Mouse (Mus musculus): Measurements from ENCODE around the gene Vcan.

Vcan gene

DNA sequence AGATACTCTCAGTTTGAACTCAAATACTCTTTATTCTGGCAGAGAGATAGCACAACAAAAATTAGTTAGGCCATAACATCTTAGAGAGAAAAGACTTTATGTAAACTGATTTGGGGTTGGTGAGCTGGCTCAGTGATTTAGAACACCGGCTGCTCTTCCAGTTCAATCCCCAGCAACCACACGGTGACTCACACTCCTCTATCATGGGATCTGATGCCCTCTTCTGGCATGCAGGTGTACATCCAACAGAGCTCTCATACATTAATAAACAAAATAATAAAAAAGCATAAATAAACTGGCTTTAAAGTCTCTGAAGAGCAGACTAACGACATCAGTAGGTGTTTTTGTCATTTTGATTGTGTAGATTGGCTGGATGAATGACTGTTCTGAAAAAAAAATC is 21.8 kb downstream of the Vcan start:
- DNase-seq (ENCODE audit: low spot score), result no peak

DNA sequence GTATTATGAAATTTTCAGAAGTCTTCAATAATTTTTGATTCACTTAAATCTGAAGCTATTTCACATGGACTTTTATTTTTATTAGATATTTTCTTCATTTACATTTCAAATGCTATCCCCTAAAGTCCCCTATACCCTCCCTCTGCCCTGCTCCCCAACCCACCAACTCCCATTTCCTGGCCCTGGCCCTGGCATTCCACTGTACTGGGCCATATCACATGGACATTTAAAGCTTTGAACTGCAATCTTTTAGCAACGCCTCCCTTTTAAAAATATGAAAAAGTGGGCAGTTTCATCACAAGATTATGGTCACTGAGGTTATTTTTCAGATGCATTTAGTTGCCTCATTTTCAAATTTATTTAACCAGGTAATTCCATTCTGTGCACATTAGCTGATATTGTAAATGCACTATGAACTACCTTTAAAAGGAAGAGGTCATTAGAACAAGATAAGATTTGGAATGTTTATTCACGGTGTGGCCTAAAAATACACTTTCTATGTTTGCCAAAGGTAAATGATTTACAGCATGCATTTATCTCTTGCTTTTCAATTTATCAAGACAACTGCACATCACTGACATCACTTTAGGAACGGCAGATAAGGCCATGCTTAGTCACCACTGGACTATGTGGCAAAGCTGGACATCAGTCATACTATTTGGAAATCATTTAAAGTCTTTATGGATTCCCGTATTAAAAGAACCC is 32.7 kb downstream of the Vcan start:
- DNase-seq (ENCODE audit: low spot score), result no peak

DNA sequence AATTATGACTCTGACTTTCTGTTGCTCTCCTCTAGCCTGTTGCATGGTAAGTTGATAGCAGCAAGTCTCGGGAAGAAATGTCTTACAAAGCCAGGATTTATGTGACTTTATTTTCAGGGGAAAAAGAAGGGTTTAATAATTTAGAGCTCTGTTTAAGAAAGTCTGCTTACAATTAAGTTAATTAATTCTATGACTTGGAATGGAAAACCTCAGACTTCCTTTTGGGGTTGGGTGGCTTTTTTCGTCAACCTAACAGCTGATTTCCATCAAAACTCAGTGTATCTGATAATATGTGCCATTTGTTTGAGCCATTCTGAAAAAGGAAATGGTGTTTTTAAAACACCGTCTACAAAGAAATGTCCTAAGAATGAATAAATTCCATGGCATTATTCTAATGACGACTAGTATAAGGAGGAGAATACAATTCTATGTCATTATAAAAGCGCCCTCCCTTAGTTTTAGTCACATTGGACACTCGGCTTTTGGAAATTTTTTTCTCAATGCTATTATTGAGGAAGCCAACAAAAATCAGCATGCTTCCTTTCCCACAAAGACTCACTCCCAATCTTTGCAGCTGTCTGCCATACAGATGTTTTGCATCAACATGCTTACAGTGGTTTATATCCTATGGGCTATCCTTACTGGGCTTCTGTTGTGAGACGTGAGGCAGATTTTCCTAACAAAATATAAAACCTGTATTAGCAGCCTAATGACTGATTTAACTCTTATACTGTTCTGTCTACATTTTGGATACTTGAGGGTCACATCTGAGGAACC is 34.0 kb downstream of the Vcan start:
- DNase-seq (ENCODE audit: low spot score), result no peak

DNA sequence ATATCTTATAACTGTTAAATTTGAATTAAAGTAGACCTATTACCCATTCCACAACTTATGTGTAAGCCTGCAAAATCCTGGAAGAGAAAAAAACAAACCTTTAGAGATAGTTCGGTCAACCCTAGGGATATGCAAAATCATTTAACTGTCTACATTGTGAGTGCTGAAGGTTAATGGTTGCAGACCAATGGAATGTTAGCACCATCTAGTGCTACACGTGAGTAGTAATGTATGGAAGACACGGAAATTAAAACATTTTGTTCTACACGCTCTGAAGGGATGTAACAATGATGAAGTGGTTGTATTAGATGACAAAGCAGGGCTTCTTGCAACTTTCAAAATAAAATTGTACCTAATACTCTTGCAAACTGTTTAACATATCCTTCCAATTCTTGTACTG is 39.9 kb downstream of the Vcan start:
- DNase-seq (ENCODE audit: low spot score), result no peak

DNA sequence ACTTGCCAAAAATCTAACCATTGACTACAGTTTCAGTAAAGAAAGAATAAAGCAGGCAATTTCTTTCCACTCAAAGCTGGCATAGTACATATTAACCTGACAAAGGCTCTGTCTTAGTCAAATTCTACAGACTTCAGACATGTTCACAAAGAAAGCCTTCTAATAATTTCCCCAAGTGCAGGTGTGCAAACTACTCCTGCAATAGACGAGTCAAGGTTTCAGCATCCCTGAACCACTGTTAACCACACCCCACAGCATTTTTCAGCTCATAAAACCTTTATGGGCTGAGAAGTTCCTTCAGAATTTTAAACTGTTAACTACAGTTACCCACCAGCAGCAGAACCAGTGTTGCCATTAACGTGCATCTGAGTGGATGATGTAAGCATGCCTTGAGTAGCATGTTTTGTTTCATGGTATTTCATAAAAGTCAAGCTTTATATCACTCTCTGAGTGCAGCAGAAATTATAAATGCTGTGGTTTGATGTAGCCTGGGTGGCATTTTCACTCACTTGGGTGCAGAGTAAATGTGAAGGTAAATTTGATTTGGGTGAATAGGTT is 42.2 kb downstream of the Vcan start:
- no peak for DNase-seq (ENCODE audit: low spot score)

DNA sequence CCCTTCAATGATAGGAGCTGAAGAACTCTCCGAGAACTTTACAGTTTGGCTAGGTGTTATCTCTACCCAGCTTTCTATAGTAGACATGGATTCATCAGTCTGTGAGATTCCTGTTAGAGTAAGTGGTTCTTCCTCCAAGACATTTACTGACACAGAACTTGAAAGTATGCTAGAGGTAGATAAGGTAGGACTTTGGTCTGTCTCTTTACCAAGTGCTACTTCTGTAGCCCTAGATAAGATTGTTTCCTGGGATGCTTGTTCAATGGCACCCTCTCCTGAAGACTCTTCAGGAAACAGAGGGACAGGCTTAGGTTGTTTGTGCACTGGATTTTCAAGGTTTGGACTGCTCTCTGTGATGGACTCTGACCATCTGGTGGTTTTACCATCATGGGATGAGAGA is 49.7 kb downstream of the Vcan start:
- no peak for DNase-seq (ENCODE audit: low spot score)

DNA sequence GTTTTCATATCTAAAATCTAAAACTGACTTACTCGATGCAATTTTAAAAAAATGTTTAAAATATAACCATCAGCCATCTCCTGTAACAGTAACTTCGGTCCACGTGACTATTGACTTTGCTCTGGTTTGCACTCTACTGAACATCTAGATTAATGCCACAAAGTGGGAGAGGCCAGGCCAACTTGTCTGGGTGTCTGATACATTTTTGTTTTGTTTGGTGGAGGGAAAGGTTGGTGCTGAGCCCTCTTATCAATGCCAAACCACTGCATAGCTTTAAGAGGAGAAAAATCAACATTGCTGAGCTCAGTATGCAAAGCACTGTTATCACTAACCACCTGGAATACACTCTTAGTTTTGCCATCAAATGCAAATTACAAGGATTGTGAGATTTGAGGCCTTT is 58.8 kb downstream of the Vcan start:
- DNase-seq (ENCODE audit: low spot score), result no peak

DNA sequence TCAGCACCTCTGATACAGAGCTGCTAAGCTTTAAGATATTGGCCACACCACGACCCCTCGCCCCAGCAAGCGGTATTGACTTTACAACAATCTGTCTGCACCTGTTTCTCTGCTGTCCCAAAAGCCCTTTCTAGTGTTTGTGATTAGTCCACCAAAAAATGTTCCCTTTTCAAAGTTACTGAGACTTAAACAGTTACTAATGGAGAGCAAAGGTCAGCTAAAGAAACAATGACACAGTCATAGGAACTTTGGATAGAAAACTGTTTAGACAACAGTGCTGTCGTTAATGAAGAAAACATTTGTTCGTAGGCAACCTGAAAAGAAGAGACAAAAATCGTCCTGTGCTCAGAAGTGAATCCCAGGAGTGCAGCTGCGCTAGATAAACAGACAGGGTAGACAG is 60.1 kb downstream of the Vcan start:
- DNase-seq (ENCODE audit: low spot score), result no peak

DNA sequence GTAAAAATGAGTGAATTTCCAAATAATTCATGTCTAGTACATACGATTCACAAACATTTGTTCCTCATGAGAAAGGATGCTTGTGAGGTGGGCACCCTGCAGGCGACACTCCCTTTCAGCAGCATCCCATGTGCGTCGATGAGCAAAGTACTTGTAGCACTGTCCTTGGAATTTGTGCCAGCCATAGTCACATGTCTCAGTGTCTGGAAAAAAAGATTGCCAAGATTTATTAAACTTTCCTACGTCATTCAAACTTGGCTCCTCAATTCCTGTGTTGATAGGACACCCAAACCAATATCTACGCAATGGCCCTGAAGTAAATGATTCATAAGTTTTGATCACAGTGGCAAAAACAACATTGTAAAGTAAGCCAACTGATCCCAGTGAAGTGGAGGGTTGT is 62.6 kb downstream of the Vcan start:
- DNase-seq (ENCODE audit: low spot score), result no peak

DNA sequence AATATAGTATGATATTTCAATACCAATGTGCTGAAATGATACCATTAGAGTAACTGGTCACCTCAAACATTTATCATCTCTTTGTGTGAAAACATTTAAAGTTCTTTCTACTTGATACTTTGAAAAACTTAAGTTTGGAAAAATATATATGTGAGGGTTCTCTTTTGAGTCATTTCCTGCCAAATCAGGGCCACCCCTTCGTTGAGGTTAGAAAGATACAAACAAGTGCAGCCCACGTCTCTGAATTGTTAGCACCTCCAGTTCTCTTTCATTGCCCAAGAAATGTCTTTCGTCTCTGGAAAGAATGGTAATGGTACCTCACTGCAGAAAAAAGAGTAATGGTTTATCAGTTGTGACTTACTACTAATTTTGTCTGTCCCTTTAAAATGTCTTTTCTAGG is 71.8 kb downstream of the Vcan start:
- no peak for DNase-seq (ENCODE audit: low spot score)

DNA sequence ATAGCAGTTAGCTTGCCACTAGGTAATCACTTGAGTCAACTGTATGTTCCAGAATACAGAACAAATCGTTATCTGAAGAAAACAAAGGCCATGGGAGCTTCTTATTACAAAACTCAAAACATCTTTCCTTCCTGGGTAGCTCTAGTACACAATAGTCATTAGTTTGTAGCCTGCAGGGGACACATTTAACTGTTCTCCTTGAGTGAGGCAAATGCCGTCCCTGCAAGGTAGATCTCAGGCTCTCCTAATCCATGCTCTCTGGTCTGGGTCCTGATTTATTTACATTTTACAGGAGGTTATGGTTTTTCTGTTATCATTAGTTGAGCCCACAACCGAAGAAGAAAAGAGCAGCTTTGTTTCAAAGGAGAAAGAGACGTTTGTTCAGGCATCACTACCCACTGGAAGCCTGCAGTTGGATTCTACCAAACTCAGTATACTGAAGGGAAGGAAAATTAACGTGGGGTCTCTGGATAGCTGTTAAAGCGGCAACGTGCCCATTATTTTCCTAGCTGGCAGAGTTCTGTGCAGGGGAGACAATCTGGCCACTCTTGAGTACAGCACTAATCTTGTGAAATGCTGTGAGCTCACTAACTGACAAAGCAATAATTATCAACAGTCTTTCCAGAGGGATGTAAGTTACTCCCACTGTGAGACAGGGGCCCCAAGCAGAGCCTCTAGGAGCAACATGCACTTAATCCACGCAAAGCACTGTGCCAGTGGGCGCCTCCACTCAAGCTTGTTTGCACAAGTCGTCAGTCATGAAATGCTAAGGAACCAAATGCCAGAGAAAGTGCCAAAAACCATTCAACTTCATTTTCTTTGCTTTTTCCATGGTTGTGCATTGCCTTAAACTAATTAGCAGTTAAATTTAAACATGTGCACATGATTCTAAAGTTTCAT is 73.1 kb downstream of the Vcan start:
- no peak for DNase-seq (ENCODE audit: low spot score)

DNA sequence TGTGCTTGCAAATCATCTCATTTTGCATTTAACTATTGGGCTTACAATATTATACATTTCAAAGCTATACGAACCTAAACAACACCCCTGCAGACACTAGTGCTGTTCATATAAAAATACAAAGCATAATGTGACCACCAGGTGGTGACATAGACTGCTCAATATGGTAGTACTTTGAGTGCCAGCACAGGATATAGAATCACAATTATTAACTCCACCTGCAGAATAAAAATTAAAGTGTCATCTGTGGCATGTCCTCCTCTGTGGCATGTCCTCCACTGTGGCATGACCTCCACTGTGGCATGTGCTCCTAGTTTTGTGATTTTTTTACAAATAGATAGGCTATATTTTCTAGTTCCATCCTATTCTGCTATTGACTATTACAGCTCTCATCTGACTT is 74.2 kb downstream of the Vcan start:
- DNase-seq (ENCODE audit: low spot score), result no peak

DNA sequence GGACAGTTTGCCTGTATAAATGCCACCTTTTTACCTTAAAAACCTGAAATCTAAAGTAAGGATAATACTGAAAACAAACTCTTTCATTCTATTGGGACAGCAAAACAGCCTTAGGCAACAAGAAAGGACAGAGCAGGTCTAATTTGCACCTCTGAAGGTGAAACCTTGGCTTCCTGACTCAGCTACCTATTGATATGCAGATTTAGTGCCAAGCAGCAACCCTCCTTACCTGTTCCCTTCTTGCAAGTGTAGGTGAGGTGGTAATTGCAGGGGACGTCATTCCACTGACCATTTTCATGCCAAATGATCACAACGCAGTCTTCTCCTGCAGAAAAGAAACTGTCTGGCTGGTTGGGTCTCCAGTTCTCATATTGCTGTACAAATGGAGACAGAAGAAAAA is 80.6 kb downstream of the Vcan start:
- DNase-seq (ENCODE audit: low spot score), result no peak

DNA sequence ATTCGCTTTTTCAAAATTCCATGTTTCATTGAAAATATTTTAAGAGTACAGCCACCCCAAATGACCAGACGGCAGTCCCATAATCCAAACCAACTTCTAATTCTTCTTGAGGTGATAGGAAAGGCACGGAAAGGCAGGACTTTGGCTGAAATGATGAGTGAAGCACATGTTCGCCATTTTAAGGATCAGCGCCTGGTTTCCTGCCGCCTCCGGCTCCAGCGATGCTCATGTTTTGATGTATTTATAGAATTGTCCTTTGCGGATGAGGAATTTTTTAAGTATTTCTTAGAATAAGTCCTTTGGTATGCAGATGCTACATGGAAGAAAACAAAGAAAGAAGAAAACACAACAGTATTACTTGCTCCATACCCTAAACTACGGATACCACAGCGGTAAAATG is 85.3 kb downstream of the Vcan start:
- DNase-seq (ENCODE audit: low spot score), result no peak

DNA sequence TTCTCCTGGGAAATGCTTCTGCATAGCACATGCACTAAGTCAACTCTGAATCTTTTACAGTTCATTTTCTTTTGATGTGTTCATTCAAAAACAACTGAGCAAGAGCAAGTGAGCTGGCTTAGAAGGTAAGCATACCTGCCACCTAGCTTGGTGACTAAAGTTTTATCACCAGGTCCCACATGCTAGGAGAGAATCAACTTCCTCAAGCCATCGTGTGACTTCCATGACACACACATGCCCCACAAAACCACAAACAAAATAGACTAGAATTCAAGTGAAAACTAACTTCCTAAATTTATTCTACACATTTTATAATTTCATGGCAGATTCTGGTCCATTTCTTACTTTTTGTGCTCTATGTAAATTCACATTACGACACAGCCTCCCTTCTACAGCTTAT is 89.0 kb downstream of the Vcan start:
- DNase-seq (ENCODE audit: low spot score), result no peak

DNA sequence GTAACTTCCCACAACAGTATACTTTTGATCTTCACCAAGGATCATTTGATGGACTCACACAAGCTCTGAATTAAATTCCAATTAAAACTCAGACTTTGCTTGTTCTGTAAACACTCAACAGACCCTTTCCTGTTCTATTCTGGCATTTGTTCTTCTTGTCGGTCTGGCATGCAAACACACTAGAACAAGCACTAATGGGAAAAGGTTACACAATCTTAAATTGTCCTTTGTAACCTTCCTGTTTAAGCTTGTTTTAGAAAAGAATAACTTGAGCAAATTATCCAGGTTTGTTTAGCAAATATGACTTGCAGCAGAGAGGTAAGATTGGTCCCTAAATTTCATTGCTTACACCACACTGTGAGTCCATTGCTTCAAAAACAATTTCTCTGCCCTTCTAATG is 89.5 kb downstream of the Vcan start:
- no peak for DNase-seq (ENCODE audit: low spot score)

DNA sequence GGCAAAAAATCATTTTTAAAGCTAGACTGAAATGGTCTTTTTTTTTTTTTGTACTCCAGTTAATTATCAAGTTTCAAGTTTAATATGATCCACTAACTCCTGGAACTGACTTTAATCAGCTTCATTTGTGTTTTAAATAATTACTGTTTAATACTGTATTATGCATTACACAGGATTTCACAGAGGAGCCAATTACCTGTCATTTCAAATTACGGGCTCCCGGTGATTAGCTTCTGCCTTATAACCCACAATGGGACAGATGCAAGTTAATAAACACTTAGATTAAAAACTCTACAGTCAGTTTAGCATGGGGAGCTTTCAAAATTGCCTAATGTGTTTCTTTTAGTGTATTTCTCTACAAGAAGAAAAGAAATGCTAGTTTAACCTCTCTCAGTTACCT is 96.7 kb downstream of the Vcan start:
- no peak for DNase-seq (ENCODE audit: low spot score)

DNA sequence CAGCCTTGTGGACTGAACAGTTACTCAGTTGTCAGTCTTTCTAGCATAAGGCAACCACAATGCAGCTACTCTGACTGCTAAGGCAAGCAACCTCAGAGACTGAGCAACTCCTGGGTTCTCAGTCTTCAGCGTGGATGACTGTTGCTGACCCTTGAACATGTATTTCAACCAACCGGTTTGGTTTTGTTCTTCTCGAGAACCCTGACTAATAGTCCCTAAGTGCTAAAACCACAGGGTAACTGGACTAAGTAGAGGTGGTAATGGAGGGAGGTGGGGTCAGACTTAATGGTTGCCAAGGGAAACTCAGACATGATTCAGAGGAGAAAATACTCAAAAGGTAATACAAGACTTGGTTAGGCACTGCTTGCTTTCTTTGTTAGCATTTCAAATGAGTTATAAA is 105.3 kb downstream of the Vcan start:
- no peak for DNase-seq (ENCODE audit: low spot score)

DNA sequence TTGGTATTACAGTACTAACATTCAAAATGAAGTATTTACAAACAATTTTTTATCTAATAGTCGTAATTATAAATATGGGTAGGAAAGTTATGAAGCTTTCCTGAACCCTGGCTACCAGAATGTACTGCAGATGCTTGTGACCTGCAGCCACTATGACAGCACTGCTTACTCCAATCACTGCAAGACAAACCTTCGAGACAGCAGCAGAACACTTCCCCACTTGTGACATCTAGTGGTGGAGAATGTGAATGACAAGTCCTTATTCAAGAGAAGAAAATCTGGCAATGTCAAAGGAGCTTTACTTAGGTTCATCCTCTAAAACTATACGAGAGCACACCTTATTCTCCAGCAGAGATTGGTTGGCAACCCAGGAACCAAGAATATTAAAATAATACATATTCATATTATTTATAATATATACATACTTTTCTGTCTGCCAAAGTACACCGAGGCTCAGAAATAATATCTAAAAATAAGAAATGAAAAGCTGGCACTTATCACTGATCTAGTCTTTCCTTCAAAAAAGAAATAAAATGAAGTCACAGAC is 108.1 kb downstream of the Vcan start:
- no peak for DNase-seq (ENCODE audit: low spot score)

DNA sequence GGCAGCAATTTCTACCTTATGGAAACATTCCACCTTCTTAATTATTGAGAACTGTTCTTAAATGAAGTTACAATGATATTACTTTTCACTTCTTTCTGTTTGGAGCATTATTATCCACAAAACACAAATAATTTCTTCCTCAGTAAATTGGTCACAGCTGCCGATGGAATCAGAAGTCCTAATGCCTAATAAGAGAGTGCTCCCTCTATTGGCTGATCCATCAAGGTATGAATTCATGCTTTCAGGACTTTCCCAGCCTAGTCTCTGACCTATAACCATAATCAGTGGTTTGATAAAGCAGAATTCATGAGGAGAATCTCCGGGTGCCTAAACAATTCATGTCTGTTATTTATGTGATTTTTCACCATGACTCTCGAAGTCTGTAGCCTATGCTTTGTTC is 123.2 kb downstream of the Vcan start:
- no peak for DNase-seq (ENCODE audit: low spot score)

DNA sequence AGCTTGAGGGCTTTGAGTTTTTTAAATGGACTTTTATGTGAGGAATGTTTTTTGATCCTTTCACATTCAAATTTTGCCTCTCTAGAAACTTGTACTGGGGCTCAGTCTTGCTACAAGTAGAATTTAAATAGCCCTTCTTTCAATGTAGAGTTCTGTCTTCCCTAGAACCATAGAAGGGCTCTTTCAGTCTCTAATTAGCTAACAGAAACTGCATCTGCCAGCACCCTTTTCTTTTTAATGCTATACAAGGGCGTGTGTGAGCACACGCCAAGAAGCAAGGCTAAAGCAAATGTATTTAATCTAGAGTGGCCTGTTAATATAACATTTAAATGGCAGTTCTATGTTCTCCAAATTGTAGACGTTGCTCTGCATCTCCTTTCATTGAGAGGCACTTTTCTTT is 134.9 kb downstream of the Vcan start:
- no peak for DNase-seq (ENCODE audit: low spot score)
